Mouse (Mus musculus): Measurements from ENCODE around the gene Ugt1a5. TPM values are rescaled to one million over a fixed set of nuclear protein-coding genes. Genes with fewer than 3 reads are reported as not detected.

The Ugt1a5 gene
- total and polyA plus RNA-seq, 2 experiments from 2014 or later = not detected

DNA sequence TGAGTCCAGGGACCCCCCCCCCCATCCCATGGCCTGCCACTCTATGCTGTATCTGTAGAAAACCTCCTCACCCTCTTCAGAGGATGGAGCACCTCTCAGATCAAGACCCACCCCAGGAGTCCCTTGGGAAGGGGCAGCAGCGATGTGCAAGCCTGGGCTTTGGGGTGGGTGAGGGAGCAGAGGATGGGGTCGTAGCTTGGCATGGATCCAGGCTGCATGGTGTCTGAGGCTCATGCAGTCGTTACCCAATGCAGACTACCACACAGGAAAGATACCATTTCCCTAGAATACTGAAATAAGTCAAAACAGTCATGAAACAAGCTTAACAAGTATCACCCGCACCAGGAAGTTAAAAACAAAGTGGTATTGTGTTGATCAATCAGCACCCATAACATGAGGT is 82.8 kb downstream of the Ugt1a5 start:
- Histone ChIP-seq H3K4me3 (ENCODE audit: low read depth, low read length) (no peak overlapping the region), H3K27ac (ENCODE audit: low read depth) (no peak overlapping the region), H3K9me3 (replicated peaks; ENCODE audit: control insufficient read depth, low read length) (peaks cover 74% of the 10 kb centered on the region), H3K27me3 (ENCODE audit: control insufficient read depth, insufficient read depth, low read length) (no peaks in the 10 kb centered on the region), H3K36me3 (replicated peaks; ENCODE audit: control insufficient read depth, insufficient read depth, low read length) (no peaks in the 10 kb centered on the region), H3K9ac (replicated peaks; ENCODE audit: low read depth, low read length) (no peak overlapping the region), H3K4me2 (ENCODE audit: low read depth, low read length) (no peak overlapping the region), H3K4me1 (ENCODE audit: control insufficient read depth, insufficient read depth) (no peaks in the 10 kb centered on the region)
- no peak; the same call in 1 of the 2 replicates for ATAC-seq (ENCODE audit: insufficient read depth, low read depth)
- WGBS = 54% methylated on average over 4 of the region's 4 CpGs
- no peak for DNase-seq (ENCODE audit: low spot score)
- TF ChIP-seq CTCF (IDR thresholded peaks at IDR 0.05; ENCODE audit: low read depth) (no peak), EP300 (IDR thresholded peaks at IDR 0.05; ENCODE audit: low read depth) (no peak)

- Histone ChIP-seq H3K9me3 (replicated peaks; ENCODE audit: control insufficient read depth, low read length) (peaks cover 69% of the 10 kb centered on the region), H3K4me3 (ENCODE audit: low read depth, low read length) (no peak overlapping the region), H3K36me3 (replicated peaks; ENCODE audit: control insufficient read depth, insufficient read depth, low read length) (no peaks in the 10 kb centered on the region), H3K27me3 (ENCODE audit: control insufficient read depth, insufficient read depth, low read length) (no peaks in the 10 kb centered on the region), H3K4me2 (ENCODE audit: low read depth, low read length) (no peak overlapping the region), H3K9ac (replicated peaks; ENCODE audit: low read depth, low read length) (no peak overlapping the region), H3K4me1 (ENCODE audit: control insufficient read depth, insufficient read depth) (no peaks in the 10 kb centered on the region), H3K27ac (ENCODE audit: low read depth) (no peak overlapping the region)
- WGBS = 68% methylated on average over 7 of the region's 7 CpGs
- DNase-seq (ENCODE audit: low spot score) (no peak), ATAC-seq (ENCODE audit: insufficient read depth, low read depth) (no peak)
- no peak for TF ChIP-seq CTCF (IDR thresholded peaks at IDR 0.05; ENCODE audit: low read depth)
- no peak for TF ChIP-seq EP300 (IDR thresholded peaks at IDR 0.05; ENCODE audit: low read depth)
Observed at GRCm38 (mm10) chr1:88249596-88249995, 83.8 kb downstream of the Ugt1a5 start.

- H3K36me3 ChIP-seq (replicated peaks; ENCODE audit: control insufficient read depth, insufficient read depth, low read length) = no peaks in the 10 kb centered on the region
- no peaks in the 10 kb centered on the region for H3K27me3 ChIP-seq (ENCODE audit: control insufficient read depth, insufficient read depth, low read length)
- whole genome bisulfite sequencing = 69% methylated on average over 5 of the region's 5 CpGs
- H3K4me2 ChIP-seq (ENCODE audit: low read depth, low read length) = no peak overlapping the region
- no peak for TF ChIP-seq EP300 (IDR thresholded peaks at IDR 0.05; ENCODE audit: low read depth)
- TF ChIP-seq CTCF (IDR thresholded peaks at IDR 0.05; ENCODE audit: low read depth) = no peak
- no peak for ATAC-seq (ENCODE audit: insufficient read depth, low read depth)
- H3K4me1 ChIP-seq (ENCODE audit: control insufficient read depth, insufficient read depth) = no peaks in the 10 kb centered on the region
- no peak overlapping the region for H3K27ac ChIP-seq (ENCODE audit: low read depth)
- H3K4me3 ChIP-seq (ENCODE audit: low read depth, low read length) = no peak overlapping the region
- H3K9ac ChIP-seq (replicated peaks; ENCODE audit: low read depth, low read length) = no peak overlapping the region
- DNase-seq (ENCODE audit: low spot score) = no peak
- H3K9me3 ChIP-seq (replicated peaks; ENCODE audit: control insufficient read depth, low read length) = peaks cover 73% of the 10 kb centered on the region
Observed at GRCm38 (mm10) chr1:88250023-88250422, 84.2 kb downstream of the Ugt1a5 start.

- Histone ChIP-seq H3K4me2 (ENCODE audit: low read depth, low read length) (no peak overlapping the region), H3K9ac (replicated peaks; ENCODE audit: low read depth, low read length) (no peak overlapping the region), H3K36me3 (replicated peaks; ENCODE audit: control insufficient read depth, insufficient read depth, low read length) (no peaks in the 10 kb centered on the region), H3K27ac (ENCODE audit: low read depth) (no peak overlapping the region), H3K4me3 (ENCODE audit: low read depth, low read length) (no peak overlapping the region), H3K9me3 (replicated peaks; ENCODE audit: control insufficient read depth, low read length) (peaks cover 50% of the 10 kb centered on the region), H3K4me1 (ENCODE audit: control insufficient read depth, insufficient read depth) (no peaks in the 10 kb centered on the region), H3K27me3 (ENCODE audit: control insufficient read depth, insufficient read depth, low read length) (no peaks in the 10 kb centered on the region)
- DNase-seq (ENCODE audit: low spot score) (no peak), ATAC-seq (ENCODE audit: insufficient read depth, low read depth) (no peak)
- whole genome bisulfite sequencing = 71% methylated on average over 8 of the region's 8 CpGs
- TF ChIP-seq CTCF (IDR thresholded peaks at IDR 0.05; ENCODE audit: low read depth) = no peak
- no peak for TF ChIP-seq EP300 (IDR thresholded peaks at IDR 0.05; ENCODE audit: low read depth)
Observed at GRCm38 (mm10) chr1:88253106-88253505, 87.3 kb downstream of the Ugt1a5 start.

DNA sequence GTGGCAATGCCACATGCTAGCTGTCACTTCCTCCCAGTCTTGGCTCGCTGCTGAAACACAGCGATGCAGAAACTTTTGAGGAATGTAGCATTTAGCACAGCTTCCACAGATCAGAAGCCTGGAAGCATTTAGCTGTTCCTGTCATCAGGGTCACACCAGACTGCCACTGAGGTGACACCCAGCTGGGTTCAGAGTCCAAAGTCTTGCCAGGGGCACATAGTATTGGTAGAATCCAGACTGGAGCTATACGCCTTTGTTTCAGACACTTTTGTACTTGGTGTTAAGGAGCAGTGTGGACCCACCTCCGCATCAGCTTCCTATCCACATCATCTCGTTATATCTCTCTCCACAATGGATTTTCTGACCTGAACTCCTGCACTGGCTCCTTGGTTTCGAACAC is 87.7 kb downstream of the Ugt1a5 start:
- WGBS = 62% methylated on average over 6 of the region's 6 CpGs

GRCm38 (mm10) chr1:88254793-88255465 is 89.1 kb downstream of the Ugt1a5 start:
- Histone ChIP-seq H3K36me3 (replicated peaks; ENCODE audit: control insufficient read depth, insufficient read depth, low read length) (peaks cover 6% of the 10 kb centered on the region; the same call in 1 of the 2 replicates), H3K4me3 (ENCODE audit: low read depth, low read length) (no peak overlapping the region), H3K9me3 (replicated peaks; ENCODE audit: control insufficient read depth, low read length) (peaks cover 32% of the 10 kb centered on the region), H3K27ac (ENCODE audit: low read depth) (no peak overlapping the region), H3K27me3 (ENCODE audit: control insufficient read depth, insufficient read depth, low read length) (no peaks in the 10 kb centered on the region), H3K4me2 (ENCODE audit: low read depth, low read length) (no peak overlapping the region), H3K4me1 (ENCODE audit: control insufficient read depth, insufficient read depth) (peaks cover 11% of the 10 kb centered on the region), H3K9ac (replicated peaks; ENCODE audit: low read depth, low read length) (no peak overlapping the region)
- DNase-seq (ENCODE audit: low spot score) (no peak), ATAC-seq (ENCODE audit: insufficient read depth, low read depth) (no peak)
- TF ChIP-seq CTCF (IDR thresholded peaks at IDR 0.05; ENCODE audit: low read depth) (no peak), EP300 (IDR thresholded peaks at IDR 0.05; ENCODE audit: low read depth) (no peak)
- 75% methylated on average over 12 of the region's 12 CpGs for WGBS

More for the DNA sequence above, 87.7 kb downstream of the Ugt1a5 start:
- H3K4me3 ChIP-seq (ENCODE audit: low read depth, low read length) = no peak overlapping the region
- H3K9ac ChIP-seq (replicated peaks; ENCODE audit: low read depth, low read length) = no peak overlapping the region
- no peak overlapping the region for H3K4me2 ChIP-seq (ENCODE audit: low read depth, low read length)
- TF ChIP-seq EP300 (IDR thresholded peaks at IDR 0.05; ENCODE audit: low read depth) (no peak), CTCF (IDR thresholded peaks at IDR 0.05; ENCODE audit: low read depth) (no peak)
- no peaks in the 10 kb centered on the region for H3K36me3 ChIP-seq (replicated peaks; ENCODE audit: control insufficient read depth, insufficient read depth, low read length)
- H3K4me1 ChIP-seq (ENCODE audit: control insufficient read depth, insufficient read depth) = no peaks in the 10 kb centered on the region
- ATAC-seq (ENCODE audit: insufficient read depth, low read depth) (no peak), DNase-seq (ENCODE audit: low spot score) (no peak)
- H3K27me3 ChIP-seq (ENCODE audit: control insufficient read depth, insufficient read depth, low read length) = no peaks in the 10 kb centered on the region
- no peak overlapping the region for H3K27ac ChIP-seq (ENCODE audit: low read depth)
- H3K9me3 ChIP-seq (replicated peaks; ENCODE audit: control insufficient read depth, low read length) = peaks cover 46% of the 10 kb centered on the region

Measured in heart, postnatal 0 days (tissue).